Mouse (Mus musculus) testis, adult 2 months (tissue): ENCODE measurements at regions not wholly inside any gene's neighbourhood (a gene's known extent, or its start where the extent isn't known, plus 50 kb on each side); places are given as distances from the start of the nearest gene placed in this dataset.

Experiments
- H3K27ac ChIP-seq: fragments of 200-500 bp; 2 replicates; pipeline ENCODE4 v1.5.1; 2012; ENCODE audit warnings: low read depth, low read length; ENCODE audit not compliant: control insufficient read depth, insufficient read depth
- H3K27me3 ChIP-seq: fragments of 200-500 bp; 2 replicates; pipeline ENCODE4 v1.6.1; 2012; ENCODE audit warnings: mild to moderate bottlenecking, low read length, moderate library complexity; ENCODE audit not compliant: control insufficient read depth, insufficient read depth
- H3K36me3 ChIP-seq: fragments of 200-500 bp; 2 replicates; pipeline ENCODE4 v1.6.1; 2012; ENCODE audit warnings: mild to moderate bottlenecking, low read length; ENCODE audit not compliant: control insufficient read depth, insufficient read depth
- H3K4me1 ChIP-seq: fragments of 200-500 bp; 2 replicates; pipeline ENCODE4 v1.6.1; 2012; ENCODE audit warnings: low read length; ENCODE audit not compliant: control insufficient read depth, insufficient read depth
- H3K4me3 ChIP-seq: fragments of 200-500 bp; 2 replicates; pipeline ENCODE4 v1.5.1; 2012; ENCODE audit warnings: low read depth, mild to moderate bottlenecking, low read length, moderate library complexity, mixed read lengths; ENCODE audit not compliant: control insufficient read depth
- CTCF ChIP-seq: fragments of 200-500 bp; IDR thresholded peaks from 2 replicates; pipeline ENCODE4 v1.5.1; 2012; ENCODE audit warnings: low read depth, mild to moderate bottlenecking, inconsistent platforms, low read length, moderate library complexity; ENCODE audit not compliant: control insufficient read depth, insufficient read depth, insufficient replicate concordance
- POLR2A ChIP-seq: fragments of 200-500 bp; IDR thresholded peaks from 2 replicates; pipeline ENCODE4 v1.6.1; 2012; ENCODE audit warnings: low read depth, mild to moderate bottlenecking, inconsistent platforms, low read length, moderate library complexity; ENCODE audit not compliant: control insufficient read depth

DNA sequence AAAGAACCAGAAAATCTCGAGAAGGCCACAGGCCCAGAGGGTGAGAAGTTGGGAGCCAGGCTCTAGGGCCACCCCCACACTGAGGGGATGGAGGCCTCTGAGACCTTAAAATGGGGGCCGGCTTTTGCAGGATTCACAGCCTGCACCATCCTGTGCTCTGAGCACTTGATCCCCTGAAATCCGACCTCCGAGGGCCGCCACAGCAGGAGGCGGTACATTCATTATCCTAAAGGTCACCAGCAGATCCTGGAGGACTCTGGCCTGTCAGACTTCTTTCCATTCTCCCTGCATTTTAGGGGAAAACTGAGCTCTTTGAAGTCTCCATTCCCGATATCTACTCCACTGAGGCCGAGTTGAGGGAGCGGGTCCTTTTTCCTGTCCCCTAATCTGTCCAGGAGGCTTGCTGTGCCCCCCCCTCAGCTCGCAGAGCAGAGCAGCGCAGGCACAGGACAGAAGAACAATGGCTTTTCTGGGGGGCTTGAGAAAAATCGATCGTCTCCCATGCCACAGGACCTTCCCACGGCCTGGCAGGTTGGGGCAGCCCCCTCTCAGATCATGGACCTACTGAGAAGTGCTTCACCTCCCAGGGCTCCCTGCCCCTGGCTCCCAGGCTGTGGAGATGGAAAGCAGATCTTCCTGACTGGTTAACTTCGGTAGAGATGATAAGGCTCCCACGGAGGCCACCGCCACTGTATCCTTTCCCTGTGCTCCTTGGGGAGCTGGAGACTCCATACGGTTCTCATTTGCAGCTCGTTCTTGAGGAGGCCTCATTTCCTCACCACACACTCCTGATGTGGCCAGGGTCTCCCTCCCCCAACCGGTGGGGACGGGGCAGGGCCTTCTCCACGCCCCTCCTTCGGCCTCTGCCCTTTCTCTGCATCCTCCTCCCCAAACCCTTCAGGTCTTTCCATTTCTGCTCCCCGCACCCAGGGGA lies 126.1 kb upstream of the Bcor start:
- H3K27me3 ChIP-seq = no peaks in the 10 kb centered on the region

DNA sequence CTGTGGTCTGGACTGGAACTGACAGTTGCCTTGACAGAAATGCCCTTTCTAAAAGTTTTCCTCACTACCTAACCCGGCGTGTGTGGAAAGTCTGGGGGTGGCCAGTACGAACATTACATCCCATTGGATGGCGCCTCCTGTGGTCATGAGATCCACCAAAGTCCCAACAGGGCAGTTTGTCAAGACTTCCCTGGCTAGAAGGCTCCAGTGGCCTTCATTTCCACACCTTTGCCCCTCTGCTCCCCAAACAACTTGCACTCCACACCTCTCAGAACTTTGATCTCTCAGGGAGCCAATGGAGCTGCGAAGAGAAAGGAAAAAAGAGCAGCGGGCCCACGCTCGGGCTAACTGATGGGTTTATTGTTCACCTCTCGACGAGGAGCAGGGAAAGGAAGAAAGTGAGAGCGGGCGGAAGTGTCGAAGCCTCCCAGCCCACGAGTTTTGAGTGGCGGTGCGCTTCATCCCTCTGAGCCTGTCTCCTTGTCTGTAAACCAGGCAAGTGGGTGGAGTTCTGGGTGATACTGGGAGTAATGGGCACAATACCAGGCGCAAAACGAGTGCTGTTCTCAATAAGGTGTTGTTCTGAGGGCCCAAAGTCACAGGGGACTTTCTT lies 126.9 kb upstream of the Bcor start:
- H3K36me3 ChIP-seq = no peaks in the 10 kb centered on the region
- H3K27me3 ChIP-seq = no peaks in the 10 kb centered on the region
- TF ChIP-seq CTCF (no peak), POLR2A (no peak)
- no peak overlapping the region for H3K27ac ChIP-seq
- no peak overlapping the region; the same call in 1 of the 2 replicates for H3K4me3 ChIP-seq
- peaks cover 12% of the 10 kb centered on the region; the same call in 1 of the 2 replicates for H3K4me1 ChIP-seq

More for the DNA sequence above, 126.1 kb upstream of the Bcor start:
- no peak overlapping the region for H3K27ac ChIP-seq
- TF ChIP-seq POLR2A = no peak
- TF ChIP-seq CTCF = no peak
- H3K4me1 ChIP-seq = peaks cover 12% of the 10 kb centered on the region; the same call in 1 of the 2 replicates
- H3K4me3 ChIP-seq = no peak overlapping the region
- no peaks in the 10 kb centered on the region for H3K36me3 ChIP-seq

DNA sequence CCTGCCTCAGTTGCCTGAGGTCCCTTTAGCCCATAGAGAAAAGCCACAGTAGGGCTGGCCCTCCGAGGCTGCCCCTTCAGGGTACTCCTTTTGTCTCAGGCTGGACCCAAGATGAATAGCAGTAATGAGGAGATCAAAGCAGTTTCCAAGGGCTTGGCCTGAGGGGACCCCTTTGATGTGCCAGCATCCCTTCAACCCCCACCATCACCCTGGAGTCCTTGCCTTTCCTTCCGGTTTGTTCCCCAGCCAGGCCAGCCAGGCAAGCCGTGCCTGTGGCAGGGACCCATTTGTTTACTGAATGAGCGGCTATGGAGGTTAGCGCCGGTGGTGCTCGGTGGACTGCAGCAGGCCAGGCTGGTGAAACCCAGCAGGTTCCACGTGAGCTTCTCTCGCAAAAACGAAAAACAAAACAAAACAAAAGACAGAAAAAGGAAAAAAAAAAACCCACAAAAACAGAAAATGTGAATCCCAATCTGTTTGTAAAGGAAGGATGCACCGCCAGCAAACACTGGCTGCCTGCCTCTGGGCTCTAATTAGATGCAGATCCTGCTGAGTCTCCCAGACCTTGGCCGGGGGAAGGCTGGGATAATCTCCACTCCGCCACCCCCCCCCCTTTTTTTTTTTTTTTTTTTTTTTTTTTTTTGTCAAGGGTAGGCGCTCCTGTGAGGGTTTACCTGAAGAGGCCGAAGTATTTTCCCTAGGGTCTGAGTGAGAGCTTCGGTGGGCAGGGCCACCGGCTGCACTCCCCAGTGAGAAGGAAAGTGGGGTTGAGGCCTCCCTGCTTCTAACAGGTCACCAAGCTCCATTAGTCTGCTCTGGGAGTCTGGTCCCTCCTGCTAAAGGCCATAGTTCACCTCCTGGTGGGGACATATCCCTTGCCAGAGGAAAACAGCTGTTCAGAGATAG lies 127.8 kb upstream of the Bcor start:
- H3K27ac ChIP-seq = no peak overlapping the region
- no peaks in the 10 kb centered on the region for H3K27me3 ChIP-seq
- H3K4me1 ChIP-seq = peaks cover 12% of the 10 kb centered on the region; the same call in 1 of the 2 replicates
- H3K36me3 ChIP-seq = no peaks in the 10 kb centered on the region
- H3K4me3 ChIP-seq = no peak overlapping the region
- TF ChIP-seq CTCF (no peak), POLR2A (no peak)

DNA sequence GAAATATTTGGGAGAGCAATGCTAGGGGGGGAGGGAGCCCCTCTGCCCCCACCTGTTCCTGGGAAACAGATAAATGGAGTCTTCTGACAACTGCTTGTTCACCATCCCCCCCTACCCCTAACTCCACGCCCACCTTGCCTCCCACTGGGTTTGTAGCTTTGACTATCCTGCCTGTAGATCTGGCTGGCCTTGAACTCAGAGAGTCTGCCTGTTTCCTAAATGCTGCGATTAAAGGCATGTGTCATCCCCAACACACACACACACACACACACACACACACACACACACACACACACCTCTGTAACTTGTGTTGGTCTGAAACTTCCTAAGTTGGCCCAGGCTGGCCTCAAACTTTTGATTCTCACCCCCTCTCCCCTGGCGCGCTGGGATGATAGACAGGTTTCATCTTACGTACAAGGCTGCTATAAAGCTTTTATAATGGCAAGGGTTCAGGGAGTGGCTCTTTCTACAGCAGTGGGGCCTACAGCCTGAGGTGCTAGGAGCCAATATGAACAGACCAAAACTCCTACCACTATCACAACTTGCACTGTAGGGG lies 128.5 kb upstream of the Bcor start:
- Histone ChIP-seq H3K27me3 (no peaks in the 10 kb centered on the region), H3K4me3 (no peak overlapping the region), H3K36me3 (no peaks in the 10 kb centered on the region), H3K27ac (no peak overlapping the region), H3K4me1 (peaks cover 12% of the 10 kb centered on the region; the same call in 1 of the 2 replicates)
- no peak for TF ChIP-seq CTCF
- no peak for TF ChIP-seq POLR2A

DNA sequence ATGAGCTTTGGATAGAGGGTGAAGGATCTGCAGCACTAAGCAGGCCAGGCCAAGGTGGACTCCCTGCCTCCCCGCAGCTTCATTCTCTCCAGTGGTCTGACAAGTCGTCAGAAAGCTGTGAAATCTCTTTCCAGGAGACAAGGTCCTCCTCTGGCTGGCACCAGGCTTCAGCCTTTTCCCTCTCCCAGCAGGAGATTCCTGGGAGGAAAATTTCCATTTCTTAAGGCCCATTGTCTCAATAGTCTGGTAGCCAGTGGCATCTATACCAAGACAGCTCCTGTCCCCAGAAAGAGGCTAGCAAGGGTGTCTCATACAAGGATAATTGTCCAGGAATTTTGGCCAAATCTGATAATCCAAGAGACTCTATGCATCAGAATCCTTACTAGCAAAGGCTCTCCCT lies 133.0 kb upstream of the Bcor start:
- no peak for TF ChIP-seq CTCF
- TF ChIP-seq POLR2A = no peak
- Histone ChIP-seq H3K36me3 (no peaks in the 10 kb centered on the region), H3K4me3 (no peak overlapping the region), H3K4me1 (peaks cover 2% of the 10 kb centered on the region; the same call in 1 of the 2 replicates), H3K27ac (no peak overlapping the region), H3K27me3 (no peaks in the 10 kb centered on the region)

DNA sequence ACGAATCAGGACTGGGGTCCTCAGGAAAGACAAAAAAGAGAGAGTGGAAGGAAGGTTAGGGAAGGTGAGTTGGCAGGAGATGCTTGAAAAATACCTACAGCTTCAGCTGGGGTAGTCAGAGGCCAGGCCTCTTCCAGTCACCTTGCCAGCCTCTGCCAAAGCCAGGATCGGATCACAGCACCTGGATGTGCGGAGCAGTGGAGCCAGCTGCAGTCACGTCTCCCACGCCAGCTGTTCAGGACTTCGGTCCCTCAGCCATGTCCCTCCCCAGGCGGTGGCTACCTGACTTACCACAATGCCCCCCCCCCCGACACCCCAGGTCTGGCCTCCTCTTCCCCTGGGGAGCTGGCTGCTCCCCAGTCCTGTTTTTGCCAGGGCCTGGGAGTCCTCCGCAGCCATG lies 134.3 kb upstream of the Bcor start:
- Histone ChIP-seq H3K27ac (no peak overlapping the region), H3K4me1 (no peaks in the 10 kb centered on the region), H3K4me3 (no peak overlapping the region), H3K36me3 (no peaks in the 10 kb centered on the region), H3K27me3 (no peaks in the 10 kb centered on the region)
- TF ChIP-seq CTCF (no peak), POLR2A (no peak)

DNA sequence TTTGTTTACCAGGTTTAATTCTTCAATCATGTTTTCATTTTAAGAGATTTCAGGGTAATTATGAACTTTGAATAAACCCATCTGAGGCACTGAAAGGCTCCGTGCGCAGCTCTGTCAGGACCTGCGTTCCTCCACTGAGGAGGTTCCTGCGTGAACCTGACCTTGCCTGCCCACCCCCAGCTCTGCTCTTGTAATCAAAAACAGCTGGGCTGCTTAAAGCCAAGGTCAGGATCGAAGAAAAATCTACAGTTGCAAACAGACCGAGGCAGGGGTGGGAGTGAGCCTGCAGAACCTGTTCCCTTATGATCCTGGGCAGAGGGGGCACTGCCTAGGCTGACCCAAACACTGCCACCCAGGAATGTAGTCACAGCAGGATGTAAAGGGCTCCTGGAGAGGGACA lies 134.8 kb upstream of the Bcor start:
- no peak overlapping the region for H3K4me3 ChIP-seq
- TF ChIP-seq POLR2A (no peak), CTCF (no peak)
- H3K27ac ChIP-seq = no peak overlapping the region
- no peaks in the 10 kb centered on the region for H3K27me3 ChIP-seq
- H3K36me3 ChIP-seq = no peaks in the 10 kb centered on the region
- H3K4me1 ChIP-seq = no peaks in the 10 kb centered on the region
